Mouse (Mus musculus) left cerebral cortex, postnatal 10 days (tissue): ENCODE measurements around the gene Arhgap27. TPM values are rescaled to one million over a fixed set of nuclear protein-coding genes. Genes with fewer than 3 reads are reported as not detected.
A peak's percentile ranks its signal among the peaks of the same experiment; 100 is the strongest.
"Not testable (repeated sequence)": the region's sequence is repeated elsewhere in the genome, so short reads cannot be mapped to it uniquely, and the experiment has no call there.

Source experiments
- DNase-seq, 2 experiments: peaks; one replicate each; pipeline ENCODE4 v3.0.0; 2021 to 2022; ENCODE audit warnings: low spot score in 2 of 2, mixed read lengths in 1 of 2; ENCODE audit errors: extremely low spot score in 1 of 2
- intact Hi-C: fragments of 180-260 bp; cut with DNase I; formaldehyde crosslinking; loops from one replicate; pipeline ENCODE4 v1.15.1; 2025
- total RNA-seq, 2 experiments: library from RNA; stranded (reverse); gene quantifications; 2 replicates each; pipeline ENCODE4 v1.2.3; 2021

The Arhgap27 gene
- total RNA-seq, result 1 to 10 TPM; 7.6 to 8.6 TPM

DNA sequence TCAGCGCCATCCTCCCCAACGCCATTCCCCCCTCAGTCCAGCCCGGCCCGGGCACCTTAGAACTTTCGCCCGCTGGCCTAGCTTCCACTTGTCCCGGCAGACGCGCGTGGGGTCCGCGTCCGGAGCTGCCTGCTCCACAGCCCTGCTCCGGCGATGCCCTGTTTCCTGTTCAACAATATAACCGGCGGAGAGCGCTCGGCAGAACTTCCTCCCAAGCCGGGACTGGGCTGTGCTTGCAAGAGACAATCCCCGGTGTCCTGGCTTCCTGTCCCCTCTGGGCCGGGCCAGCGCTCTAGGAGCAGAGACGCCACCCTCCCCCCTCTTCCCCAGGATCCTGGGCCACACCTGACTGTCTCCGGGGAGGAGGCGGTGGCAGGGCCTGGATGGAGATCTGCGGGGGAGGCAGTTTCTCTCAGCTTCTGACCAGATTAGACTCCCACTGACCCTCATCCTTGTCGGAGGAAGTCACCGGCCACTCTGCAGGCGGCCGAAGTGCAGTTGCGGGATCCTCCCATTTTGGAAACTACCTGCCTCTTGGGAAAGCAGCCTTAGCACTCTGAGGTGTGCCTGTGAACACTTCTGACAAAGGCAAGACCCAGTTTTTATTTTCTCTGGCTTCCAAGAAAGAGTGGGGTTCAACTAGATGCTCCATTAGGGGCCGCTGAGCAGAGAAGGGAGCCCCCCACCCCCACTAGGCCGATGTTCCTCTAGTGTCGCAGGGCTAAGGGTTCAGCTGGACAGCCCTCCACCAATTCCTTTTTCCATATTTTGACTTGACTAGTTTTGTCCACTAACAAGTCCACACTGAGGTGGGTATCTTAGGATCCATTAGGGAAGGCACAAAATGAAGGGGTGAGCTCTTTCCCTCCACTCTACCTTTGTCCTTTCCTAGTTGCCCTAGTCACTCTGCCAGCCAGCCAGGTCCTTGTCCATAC lies at the start of gene Arhgap27:
Gene Arhgap27, minus strand, starts transcription at position 479 of the 935 bp plus-strand sequence.
- intact Hi-C loops, result loop anchor here (5.0 kb wide), 1 partner anchor 34 kb away; no protein-coding TSS in a partner anchor
- peak in 1 of 2 experiments; percentile 91 for DNase-seq

DNA sequence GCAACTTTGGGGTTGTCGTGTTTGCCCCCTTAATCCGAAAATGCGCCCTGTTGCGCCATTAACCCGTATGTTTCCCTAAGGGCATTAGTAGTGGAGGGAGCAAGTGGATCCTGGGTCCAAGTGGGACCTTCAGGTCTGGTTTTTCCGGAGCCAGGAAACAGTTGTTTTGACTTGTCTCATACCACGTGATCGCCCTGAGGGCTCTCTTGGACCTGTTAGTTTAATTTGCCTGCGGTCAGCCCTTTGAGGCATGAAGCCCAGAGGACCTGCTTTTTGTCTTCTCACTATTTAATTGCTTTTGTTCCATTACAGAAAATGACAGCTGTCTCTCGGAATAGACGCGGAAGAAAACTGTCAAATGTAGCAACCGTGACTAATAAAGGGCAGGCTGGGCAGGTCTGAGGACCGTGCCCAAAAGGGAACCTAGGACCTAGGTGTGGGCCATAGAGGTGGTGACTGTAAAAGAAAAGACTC lies 49.5 kb upstream of the Arhgap27 start:
- intact Hi-C loops, result no loop called here

DNA sequence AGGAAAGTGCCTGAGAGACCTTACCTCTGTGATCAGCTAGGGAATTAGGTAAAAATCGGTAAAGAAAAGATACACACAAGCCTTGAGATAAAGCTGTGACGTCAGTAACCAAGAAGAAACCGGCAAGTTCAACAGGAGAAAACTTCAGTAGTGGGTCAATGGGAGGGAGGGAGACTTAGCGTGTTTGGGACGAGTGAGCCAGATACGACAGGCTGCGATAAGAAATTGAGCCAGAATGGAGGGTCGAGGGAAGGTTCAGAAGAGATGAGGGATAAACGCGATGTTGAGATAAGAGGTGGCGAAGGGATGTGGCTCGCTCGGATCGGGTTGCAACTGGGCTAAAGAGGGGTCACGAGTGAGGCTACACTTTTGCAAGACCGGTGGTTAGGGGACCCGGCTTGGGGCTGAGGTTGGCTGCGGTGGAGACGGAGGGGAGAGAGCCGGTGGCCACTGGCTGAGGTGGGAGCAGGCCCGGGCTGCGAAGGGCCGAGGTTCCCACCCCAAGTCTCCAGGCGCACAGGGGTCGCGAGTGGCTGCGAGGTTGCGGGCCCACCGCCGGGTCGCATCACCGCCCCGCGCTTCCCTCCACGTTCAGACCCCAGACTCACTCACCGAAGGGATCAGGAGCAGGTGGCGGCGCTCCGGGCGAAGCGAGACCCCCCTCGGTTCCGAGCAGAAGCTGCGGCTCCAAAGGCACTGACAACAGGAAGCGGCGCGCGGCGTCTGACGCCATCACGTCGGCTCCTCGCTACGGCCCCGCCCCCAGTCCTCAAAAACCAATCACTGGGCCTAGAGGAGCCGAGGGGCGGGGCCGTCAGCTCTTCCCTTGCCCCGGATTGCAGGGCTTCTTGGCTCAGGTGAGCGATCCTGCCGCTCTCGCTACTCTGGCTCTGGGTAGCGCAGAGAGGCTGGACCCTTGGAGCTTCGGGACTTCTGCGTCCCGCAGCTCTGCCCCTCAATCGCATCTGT lies 48.8 kb upstream of the Arhgap27 start, which contains the start of gene Plekhm1:
Gene Plekhm1, minus strand, starts transcription at position 707 of the 969 bp plus-strand sequence.
- peak; percentile 93 to 98 for DNase-seq
- intact Hi-C loops, result no loop called here

More for the DNA sequence above, 49.5 kb upstream of the Arhgap27 start:
- peak in 1 of 2 experiments; percentile 34 for DNase-seq

DNA sequence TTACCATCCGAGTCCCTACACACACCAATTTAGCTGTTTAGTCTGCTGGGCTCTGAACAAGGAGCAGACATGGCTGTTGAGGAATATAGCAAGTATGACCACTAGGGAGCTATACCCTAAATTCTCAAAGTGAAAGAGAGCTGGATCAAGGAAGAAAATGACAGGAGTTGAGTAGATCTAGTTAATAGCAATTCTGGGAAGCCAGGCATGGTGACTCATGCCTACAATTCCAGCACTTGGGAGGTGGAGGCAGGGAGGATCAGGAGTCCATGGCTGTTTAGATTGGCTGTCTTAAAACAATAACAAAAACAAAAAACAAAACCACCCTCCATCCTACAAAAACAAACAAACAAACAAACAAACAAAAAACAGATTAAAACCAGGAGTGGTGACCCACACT lies 47.8 kb upstream of the Arhgap27 start:
- intact Hi-C loops, result no loop called here
- DNase-seq, result no peak

DNA sequence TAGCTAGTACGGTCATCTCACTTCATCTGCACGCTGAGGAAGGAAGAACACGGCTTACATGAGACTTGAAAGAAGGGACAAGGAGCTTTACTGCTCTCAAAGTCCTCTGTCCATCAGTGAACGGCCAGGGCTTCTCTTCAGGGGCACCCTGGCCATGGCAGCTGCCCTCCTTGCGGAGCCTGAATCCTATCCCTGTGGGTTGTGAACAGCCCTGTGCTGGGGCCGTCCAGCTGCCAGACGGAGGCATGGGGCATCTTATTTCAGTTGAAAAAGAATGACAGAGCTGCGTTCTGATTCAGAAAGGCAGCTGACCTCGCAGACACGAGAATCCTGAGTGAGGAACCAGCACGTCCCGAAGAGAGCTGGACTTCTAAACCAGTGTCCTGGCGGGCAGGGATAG lies 45.4 kb upstream of the Arhgap27 start:
- intact Hi-C loops, result no loop called here
- DNase-seq, result no peak

DNA sequence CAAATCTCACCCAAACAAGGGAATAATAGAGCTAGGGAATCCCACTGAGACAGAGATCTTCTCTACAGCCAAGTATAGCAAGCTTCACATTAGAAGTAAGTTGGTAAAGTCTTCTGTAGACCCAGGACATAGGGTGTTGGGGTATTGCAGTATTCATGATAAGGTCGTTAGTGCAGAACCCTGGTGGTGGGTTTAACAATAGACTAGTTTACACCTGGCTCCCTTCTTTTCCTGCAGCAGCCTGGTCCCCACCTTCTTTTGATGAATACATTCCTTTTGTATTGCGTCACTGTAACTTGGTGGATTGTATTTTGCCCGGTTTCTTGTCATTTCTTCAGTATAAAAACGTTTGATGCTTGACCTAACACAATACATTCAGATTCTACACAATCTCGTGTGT lies 43.6 kb upstream of the Arhgap27 start:
- DNase-seq, intact Hi-C loops: not testable (repeated sequence)

DNA sequence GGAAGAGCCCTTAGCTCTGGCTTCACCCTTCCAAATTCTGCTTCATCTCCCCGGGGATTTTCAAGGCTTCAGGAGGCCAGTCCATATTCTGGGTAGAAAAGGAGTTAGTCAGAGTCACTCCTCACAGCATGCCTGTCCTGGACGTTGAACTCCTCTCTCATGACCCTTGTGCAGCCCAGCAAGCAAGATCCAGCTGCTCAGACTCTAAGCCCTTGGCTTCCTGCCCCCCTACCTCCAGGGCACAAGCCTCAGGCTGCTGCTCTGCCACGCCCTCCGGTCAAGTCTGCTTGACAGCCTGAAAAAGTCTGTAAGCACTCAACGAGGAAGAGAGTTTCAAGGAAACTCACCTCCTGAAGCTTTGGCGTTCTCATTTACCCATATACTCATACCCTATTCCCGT lies 43.1 kb upstream of the Arhgap27 start:
- peak in 1 of 2 experiments; percentile 70 for DNase-seq
- intact Hi-C loops, result no loop called here

DNA sequence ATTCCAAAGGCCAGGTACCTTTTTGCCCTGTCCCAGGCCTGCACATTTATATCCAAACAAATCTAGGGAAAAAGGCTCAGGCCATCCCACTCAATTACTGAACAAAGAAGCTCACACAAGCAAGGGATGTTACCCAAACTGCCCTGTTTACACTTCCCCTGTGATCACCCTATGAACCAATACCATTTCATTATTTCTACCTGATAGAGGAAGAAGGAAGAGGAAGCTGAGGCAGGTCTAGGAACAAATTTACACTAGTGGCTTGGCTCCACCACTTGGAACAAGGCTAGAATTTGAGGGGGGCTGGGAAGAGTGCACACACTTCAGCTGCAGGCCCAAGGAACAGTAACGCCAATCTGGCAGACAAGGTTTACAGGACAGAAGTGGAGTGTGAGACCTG lies 42.3 kb upstream of the Arhgap27 start:
- intact Hi-C loops, result no loop called here
- no peak for DNase-seq

DNA sequence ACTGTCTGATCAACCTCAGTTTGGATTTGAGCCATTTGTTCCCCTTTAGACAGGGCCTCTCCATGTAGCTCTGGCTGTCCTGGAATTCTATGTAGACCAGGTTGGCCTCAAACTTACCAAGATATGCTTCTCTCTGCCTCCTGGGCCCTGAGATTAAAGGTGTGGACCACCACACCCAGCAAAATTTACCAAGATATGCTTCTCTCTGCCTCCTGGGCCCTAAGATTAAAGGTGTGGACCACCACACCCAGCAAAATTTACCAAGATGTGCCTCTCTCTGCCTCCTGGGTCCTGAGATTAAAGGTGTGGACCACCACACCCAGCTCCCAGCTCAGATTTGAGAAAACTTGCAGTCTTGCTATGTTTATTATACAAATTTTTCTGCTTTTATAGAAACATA lies 41.1 kb upstream of the Arhgap27 start:
- DNase-seq, result no peak
- intact Hi-C loops, result no loop called here

DNA sequence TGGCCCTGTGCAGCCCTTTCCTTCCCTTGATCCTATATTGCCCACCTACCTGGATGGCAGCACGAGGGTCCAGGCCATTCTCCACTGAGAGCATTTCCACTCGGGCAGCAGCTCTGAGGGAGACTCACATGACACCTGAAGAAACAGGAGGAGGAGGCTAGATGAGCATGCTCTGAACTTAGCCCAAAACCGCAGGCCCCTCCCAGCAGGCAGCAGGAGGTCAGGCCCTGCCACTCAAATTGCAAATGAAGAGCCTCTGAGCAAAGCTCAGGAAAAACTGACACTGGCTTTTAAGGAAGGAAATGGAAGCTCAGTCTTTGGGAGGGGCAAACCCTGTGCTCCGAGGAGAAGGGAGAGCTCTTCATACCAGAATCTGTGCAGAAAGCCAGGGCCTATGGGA lies 40.3 kb upstream of the Arhgap27 start:
- no peak for DNase-seq
- intact Hi-C loops, result no loop called here

DNA sequence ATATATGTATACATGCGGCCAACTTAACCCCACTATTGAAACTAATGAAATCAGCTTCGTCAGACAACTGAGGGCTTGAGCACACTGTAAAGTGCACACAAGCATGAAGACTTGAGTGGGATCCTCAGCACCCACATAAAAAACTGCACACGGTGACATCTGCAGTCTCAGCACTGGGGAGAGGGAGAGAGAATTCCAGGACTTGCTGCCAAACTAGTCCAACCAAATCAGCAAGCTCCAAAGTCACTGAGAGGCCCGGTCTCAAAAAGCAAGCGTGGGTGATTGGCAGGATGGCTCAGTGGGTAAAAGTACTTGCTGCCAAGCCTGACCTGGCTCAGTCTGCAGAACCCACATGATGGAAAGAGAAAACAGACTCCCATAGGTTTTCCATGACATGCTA lies 39.2 kb upstream of the Arhgap27 start:
- DNase-seq, result no peak
- intact Hi-C loops, result no loop called here

DNA sequence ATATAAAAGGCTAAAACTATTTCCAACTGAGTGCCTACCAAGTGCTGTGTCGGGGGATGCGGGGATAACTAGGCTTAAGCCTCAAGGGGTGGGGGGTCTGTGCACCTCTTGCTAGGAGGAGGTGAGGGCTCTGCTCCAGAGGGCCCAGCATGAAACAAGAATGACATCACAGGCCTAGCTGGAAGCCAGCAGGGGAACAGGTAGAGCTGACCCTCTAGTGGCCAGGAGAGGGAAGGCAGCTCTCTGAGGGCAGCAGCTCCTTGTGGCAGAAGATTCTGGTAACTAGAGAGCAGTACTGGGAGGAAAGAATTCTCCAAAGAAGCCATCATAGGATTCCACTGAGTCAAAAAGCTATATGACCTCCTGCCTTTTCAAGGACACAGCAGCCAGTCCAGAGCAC lies 38.7 kb upstream of the Arhgap27 start:
- intact Hi-C loops, result no loop called here
- DNase-seq, result peak in 1 of 2 experiments; percentile 57

DNA sequence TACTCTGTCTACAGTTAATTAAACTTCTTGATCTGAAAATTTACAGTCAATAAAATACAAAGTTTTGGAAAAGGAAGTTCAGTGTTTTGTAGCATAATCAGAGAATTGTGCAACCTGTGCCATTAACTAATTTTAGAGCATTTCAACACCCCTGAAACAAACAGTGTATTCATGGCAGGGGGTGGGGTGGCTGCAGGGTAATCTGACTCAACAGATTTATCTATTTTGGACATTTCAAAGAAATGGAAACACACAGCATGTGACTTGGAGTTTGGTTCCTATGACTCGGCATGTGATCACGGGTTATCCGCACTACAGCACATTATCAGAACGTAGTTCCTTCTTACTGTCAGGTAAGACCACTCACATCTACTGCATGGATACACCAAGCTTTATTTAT lies 36.5 kb upstream of the Arhgap27 start:
- no peak for DNase-seq
- intact Hi-C loops, result loop anchor here (5.0 kb wide), 1 partner anchor 38 kb away; the partner anchor contains the start of gene Arhgap27

DNA sequence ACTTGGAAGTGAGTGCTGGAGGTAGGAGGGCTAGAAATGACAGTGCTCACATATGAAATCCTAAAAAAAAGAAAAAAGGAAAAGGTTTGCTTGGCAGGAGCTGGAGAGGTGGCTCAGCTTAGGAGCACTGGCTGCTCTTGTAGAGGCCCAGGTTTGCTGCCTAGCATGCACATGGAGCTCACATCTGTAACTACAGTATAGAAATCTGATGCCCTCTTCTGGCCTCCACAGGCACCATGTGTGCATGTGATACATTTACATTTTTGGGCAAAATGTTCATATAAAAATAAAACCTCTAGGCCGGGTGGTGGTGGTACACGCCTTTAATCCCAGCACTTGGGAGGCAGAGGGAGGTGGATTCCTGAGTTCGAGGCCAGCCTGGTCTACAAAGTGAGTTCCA lies 35.6 kb upstream of the Arhgap27 start:
- intact Hi-C loops, result loop anchor here (5.0 kb wide), 1 partner anchor 37 kb away; the partner anchor contains the start of gene Arhgap27
- no peak for DNase-seq

DNA sequence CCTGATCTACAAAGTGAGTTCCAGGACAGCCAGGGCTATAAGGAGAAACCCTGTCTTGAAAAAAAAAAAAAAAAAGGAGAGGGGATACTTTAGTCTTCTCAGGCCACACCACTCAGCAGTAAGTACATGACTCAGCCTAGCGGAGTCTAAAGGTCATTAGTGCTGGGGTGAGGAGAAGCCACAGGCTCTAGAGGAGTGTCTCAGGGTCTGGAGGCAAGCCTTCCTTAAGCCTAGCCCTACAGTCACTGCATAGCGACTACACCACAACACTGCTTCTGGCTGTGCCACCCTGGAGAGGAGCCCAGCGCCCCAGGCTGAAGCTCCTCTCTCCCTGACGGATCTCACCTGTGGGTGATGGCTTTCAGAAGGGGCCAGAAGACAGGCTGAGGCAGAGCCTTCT lies 33.2 kb upstream of the Arhgap27 start:
- DNase-seq, result no peak
- intact Hi-C loops, result loop anchor here (5.0 kb wide), 1 partner anchor 34 kb away; the partner anchor contains the start of gene Arhgap27

DNA sequence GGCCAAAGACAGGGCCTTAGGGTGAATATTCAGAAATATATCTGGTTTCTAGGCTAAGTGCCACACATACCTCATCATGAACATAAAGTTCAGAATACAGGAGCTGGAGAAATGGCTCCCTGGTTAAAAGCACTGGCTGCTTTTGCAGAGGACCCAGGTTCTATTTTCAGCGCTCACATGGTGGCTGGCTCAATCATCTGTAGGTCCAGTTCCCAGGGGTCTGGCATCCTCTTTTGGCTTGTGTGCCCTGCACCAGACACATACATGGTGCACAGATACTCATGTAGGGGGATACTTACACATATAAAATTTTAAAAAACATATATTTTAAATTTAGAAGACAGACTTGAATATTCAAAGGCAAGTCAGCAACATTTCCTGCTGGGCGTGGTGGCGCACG lies 32.7 kb upstream of the Arhgap27 start:
- intact Hi-C loops, result loop anchor here (5.0 kb wide), 1 partner anchor 34 kb away; the partner anchor contains the start of gene Arhgap27

DNA sequence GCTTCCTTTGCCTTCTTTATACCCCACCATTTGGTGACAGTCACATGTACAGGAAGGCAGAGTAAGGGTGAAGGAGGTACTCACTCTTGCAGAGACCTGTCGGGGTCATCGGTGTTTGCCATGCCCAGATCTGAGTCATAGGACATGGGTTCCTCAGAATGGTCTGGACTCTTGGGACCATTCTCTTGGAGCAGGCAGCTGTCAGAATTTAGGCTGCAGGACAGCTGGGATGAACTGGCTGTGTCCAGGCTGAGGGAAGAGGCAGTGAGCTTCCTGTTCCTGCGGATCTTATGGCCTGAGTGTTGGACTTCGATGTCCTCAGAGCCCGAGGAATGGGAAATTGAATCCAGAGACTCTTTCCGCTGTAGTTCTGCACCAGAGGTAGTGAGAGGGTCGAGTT lies 31.1 kb upstream of the Arhgap27 start:
- DNase-seq, result no peak
- intact Hi-C loops, result loop anchor here (5.0 kb wide), 1 partner anchor 32 kb away; the partner anchor contains the start of gene Arhgap27

More for the DNA sequence above, 32.7 kb upstream of the Arhgap27 start:
- DNase-seq, result no peak

DNA sequence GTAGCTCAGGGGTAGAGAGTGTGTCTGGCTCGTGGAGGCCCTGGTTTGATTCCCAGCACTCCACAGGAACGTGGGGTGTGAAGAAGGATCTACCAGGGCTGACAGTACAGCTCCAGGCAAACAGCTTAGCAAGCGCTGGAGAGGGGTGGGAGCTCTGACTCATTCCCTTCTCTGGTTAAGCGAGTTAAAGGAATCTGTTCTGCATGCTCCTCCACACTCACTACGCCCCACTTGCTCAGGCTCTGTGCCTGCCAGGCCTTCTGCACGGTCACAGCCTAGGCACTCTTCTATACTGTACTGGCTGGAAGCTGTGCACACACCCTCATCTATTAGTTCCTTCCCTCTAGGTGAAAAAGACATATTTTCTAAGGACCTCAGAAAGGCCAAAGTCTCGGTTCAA lies 30.5 kb upstream of the Arhgap27 start:
- intact Hi-C loops, result no loop called here
- no peak for DNase-seq
